Mouse (Mus musculus): Measurements from ENCODE around the gene Blcap. TPM values are rescaled to one million over a fixed set of nuclear protein-coding genes. Genes with fewer than 3 reads are reported as not detected.

Blcap gene
- 73.8 and 76.0 TPM in 2 replicates for polyA plus RNA-seq (2014; fragmentation: Nextera tagmentation; extraction: Ambion mirVana)

GRCm38 (mm10) chr2:157571224-157571832 lies at the start of gene Blcap:
TSS of gene Blcap (minus strand) at chr2:157571274.
- WGBS = 8% methylated on average over 6 of the region's 6 CpGs
- Histone ChIP-seq H3K4me2 (ENCODE audit: low read depth, severe bottlenecking) (no peak within 1 kb of the TSS), H3K36me3 (ENCODE audit: control insufficient read depth, insufficient read depth, low read length) (no peaks in the 10 kb centered on the region), H3K9ac (ENCODE audit: low read length) (no peak within 1 kb of the TSS), H3K4me3 (ENCODE audit: low read depth, low read length) (no peak within 1 kb of the TSS), H3K27me3 (ENCODE audit: control insufficient read depth, insufficient read depth, low read length) (no peaks in the 10 kb centered on the region), H3K27ac (replicated peaks; ENCODE audit: low read depth, low read length) (no peak within 1 kb of the TSS), H3K4me1 (ENCODE audit: control insufficient read depth, insufficient read depth, low read length) (peaks cover 6% of the 10 kb centered on the region), H3K9me3 (ENCODE audit: control insufficient read depth, low read length) (no peaks in the 10 kb centered on the region)
- DNase-seq (ENCODE audit: low spot score) (peak; percentile 80), ATAC-seq (ENCODE audit: insufficient number of reproducible peaks, low FRiP score, low TSS enrichment, low read depth) (no peak)

- no peaks in the 10 kb centered on the region for H3K4me1 ChIP-seq (ENCODE audit: control insufficient read depth, insufficient read depth, low read length)
- H3K4me3 ChIP-seq (ENCODE audit: low read depth, low read length) = no peak overlapping the region
- H3K27ac ChIP-seq (replicated peaks; ENCODE audit: low read depth, low read length) = no peak overlapping the region
- no peaks in the 10 kb centered on the region for H3K36me3 ChIP-seq (ENCODE audit: control insufficient read depth, insufficient read depth, low read length)
- H3K27me3 ChIP-seq (ENCODE audit: control insufficient read depth, insufficient read depth, low read length) = no peaks in the 10 kb centered on the region
- no peak overlapping the region for H3K4me2 ChIP-seq (ENCODE audit: low read depth, severe bottlenecking)
- H3K9me3 ChIP-seq (ENCODE audit: control insufficient read depth, low read length) = no peaks in the 10 kb centered on the region
- no peak for ATAC-seq (ENCODE audit: insufficient number of reproducible peaks, low FRiP score, low TSS enrichment, low read depth)
- H3K9ac ChIP-seq (ENCODE audit: low read length) = no peak overlapping the region
- no peak for DNase-seq (ENCODE audit: low spot score)
- 85% methylated on average over 4 of the region's 4 CpGs for WGBS
Observed at GRCm38 (mm10) chr2:157618393-157618792, 47.3 kb upstream of the Blcap start.

DNA sequence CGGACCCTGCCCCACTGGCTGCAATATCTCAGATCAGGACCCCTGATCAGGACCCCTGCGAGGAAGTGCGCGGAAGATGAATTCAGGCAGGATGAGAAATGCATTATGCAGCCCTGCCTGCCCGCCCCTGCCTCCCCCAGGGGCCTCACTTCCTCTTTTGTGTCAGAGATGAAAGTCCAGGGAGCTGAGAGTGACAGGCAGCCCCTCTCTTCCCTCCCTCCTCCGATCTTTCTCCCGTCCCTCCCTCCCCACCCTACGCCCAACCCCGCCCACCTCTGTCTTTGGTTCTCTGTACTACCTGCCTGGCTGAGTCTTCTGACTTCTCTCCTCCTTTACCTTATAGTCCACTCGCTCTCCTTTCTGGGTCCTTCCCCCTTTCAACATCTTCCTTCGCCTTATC lies 42.9 kb upstream of the Blcap start:
- no peak overlapping the region for H3K4me2 ChIP-seq (ENCODE audit: low read depth, severe bottlenecking)
- DNase-seq (ENCODE audit: low spot score) = no peak
- 0 out of 2 replicates have a peak overlapping the region, but pooled peaks have one; percentile 30 for H3K27ac ChIP-seq (replicated peaks; ENCODE audit: low read depth, low read length)

DNA sequence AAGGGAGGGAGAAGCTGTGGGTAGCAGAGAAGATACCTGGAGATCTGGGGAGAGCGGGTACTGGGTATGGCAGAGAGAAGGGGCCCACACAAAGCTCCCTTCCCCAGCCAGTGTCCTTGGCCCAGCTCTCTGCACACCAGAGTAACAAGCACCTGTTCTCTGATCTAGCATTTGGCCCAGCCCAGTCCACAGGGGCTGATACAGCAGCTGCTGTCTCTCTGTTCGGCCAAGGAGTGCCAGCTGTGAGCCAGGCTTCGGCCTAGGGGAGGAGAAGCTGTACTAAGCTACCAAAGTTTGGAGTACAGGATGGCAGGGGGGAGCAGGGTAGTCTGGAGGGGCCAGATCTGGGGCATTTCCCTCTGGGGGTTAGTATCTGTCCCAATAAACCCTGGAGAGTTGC lies 40.7 kb upstream of the Blcap start:
- no peak for DNase-seq (ENCODE audit: low spot score)
- H3K4me3 ChIP-seq (ENCODE audit: low read depth, low read length) = no peak overlapping the region
- no peak overlapping the region for H3K4me2 ChIP-seq (ENCODE audit: low read depth, severe bottlenecking)
- no peak for ATAC-seq (ENCODE audit: insufficient number of reproducible peaks, low FRiP score, low TSS enrichment, low read depth)
- H3K27me3 ChIP-seq (ENCODE audit: control insufficient read depth, insufficient read depth, low read length) = no peaks in the 10 kb centered on the region
- WGBS = 80% methylated on average over 3 of the region's 3 CpGs
- no peaks in the 10 kb centered on the region for H3K9me3 ChIP-seq (ENCODE audit: control insufficient read depth, low read length)
- H3K36me3 ChIP-seq (ENCODE audit: control insufficient read depth, insufficient read depth, low read length) = no peaks in the 10 kb centered on the region
- peaks cover 2% of the 10 kb centered on the region; the same call in 1 of the 2 replicates for H3K4me1 ChIP-seq (ENCODE audit: control insufficient read depth, insufficient read depth, low read length)
- H3K9ac ChIP-seq (ENCODE audit: low read length) = no peak overlapping the region
- no peak overlapping the region for H3K27ac ChIP-seq (replicated peaks; ENCODE audit: low read depth, low read length)

More for the DNA sequence above, 42.9 kb upstream of the Blcap start:
- ATAC-seq (ENCODE audit: insufficient number of reproducible peaks, low FRiP score, low TSS enrichment, low read depth) = no peak
- Histone ChIP-seq H3K9ac (ENCODE audit: low read length) (no peak overlapping the region), H3K36me3 (ENCODE audit: control insufficient read depth, insufficient read depth, low read length) (no peaks in the 10 kb centered on the region), H3K27me3 (ENCODE audit: control insufficient read depth, insufficient read depth, low read length) (no peaks in the 10 kb centered on the region), H3K4me3 (ENCODE audit: low read depth, low read length) (no peak overlapping the region), H3K4me1 (ENCODE audit: control insufficient read depth, insufficient read depth, low read length) (no peaks in the 10 kb centered on the region), H3K9me3 (ENCODE audit: control insufficient read depth, low read length) (no peaks in the 10 kb centered on the region)
- WGBS = 10% methylated on average over 10 of the region's 11 CpGs

DNA sequence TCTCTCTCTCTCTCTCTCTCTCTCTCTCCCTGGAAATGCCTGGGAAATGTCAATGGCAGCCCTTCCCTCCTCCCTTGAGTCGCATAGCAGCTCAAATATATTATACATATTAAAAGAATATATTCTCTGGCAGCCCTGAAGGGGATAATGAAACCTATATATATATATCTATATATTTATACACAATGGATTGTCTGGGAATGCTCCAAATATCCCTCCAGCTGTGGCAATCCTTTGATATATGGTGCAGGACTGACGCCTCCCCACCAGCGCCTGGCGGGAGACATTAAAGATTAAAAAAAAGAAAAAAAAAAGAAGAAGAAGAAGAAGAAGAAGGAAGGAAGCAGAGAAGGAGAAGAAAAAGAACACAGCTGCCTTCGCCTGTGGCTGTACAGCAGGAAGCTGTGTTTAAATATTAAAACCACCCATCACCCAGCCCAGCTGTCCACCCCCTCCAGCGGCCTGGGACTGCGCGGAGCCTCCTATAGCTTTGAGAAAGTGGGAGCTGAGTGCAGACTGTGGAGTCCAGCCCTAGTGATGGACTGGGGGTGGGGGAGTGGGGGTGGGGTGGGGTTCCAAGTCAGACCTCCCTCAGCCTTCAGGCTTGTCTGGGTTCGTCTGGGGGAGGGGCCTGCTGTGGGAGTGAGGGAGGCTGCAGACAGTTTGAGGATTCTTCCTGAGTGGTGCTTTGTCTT lies 36.6 kb upstream of the Blcap start:
- Histone ChIP-seq H3K4me3 (ENCODE audit: low read depth, low read length) (no peak overlapping the region), H3K4me1 (ENCODE audit: control insufficient read depth, insufficient read depth, low read length) (peaks cover 2% of the 10 kb centered on the region; the same call in 1 of the 2 replicates), H3K9ac (ENCODE audit: low read length) (no peak overlapping the region), H3K9me3 (ENCODE audit: control insufficient read depth, low read length) (no peaks in the 10 kb centered on the region), H3K36me3 (ENCODE audit: control insufficient read depth, insufficient read depth, low read length) (no peaks in the 10 kb centered on the region), H3K27ac (replicated peaks; ENCODE audit: low read depth, low read length) (no peak overlapping the region), H3K27me3 (ENCODE audit: control insufficient read depth, insufficient read depth, low read length) (no peaks in the 10 kb centered on the region), H3K4me2 (ENCODE audit: low read depth, severe bottlenecking) (no peak overlapping the region)
- WGBS = 64% methylated on average over 9 of the region's 9 CpGs
- no peak for DNase-seq (ENCODE audit: low spot score)
- ATAC-seq (ENCODE audit: insufficient number of reproducible peaks, low FRiP score, low TSS enrichment, low read depth) = no peak; the same call in 1 of the 2 replicates

DNA sequence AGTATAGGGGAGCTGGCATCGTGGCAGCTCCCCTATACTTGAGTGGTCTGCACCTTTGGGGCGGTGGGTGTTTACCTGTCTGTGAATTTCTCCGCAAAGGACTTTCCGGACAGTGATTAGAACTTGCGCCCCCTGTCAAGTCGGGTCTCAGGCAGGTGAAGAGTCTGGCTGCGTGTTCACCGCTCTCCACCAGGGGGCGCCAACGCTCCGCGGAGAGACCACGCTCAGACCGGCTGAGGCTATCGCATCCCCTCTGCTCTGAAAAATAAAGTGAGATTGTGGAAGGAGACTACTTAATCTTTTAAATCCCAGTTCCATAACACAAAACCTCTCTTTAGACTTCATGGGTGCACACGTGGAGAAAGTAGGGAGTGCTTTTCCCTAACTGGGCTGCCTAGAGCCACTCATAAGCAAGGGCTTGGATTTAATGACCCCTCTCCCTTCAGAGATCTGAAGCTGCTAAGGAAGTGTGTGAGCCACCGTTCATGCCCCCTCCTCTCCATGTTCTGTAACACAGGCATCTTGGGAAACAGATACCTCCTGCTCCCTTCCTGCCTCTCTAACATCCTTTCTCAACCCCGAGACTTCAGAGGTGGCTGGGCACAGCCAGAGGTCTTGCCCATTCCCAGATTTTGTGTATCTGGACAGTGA lies 34.1 kb upstream of the Blcap start:
- Histone ChIP-seq H3K4me1 (ENCODE audit: control insufficient read depth, insufficient read depth, low read length) (peaks cover 2% of the 10 kb centered on the region; the same call in 1 of the 2 replicates), H3K4me3 (ENCODE audit: low read depth, low read length) (no peak overlapping the region), H3K9ac (ENCODE audit: low read length) (no peak overlapping the region), H3K4me2 (ENCODE audit: low read depth, severe bottlenecking) (no peak overlapping the region), H3K27ac (replicated peaks; ENCODE audit: low read depth, low read length) (no peak overlapping the region), H3K36me3 (ENCODE audit: control insufficient read depth, insufficient read depth, low read length) (no peaks in the 10 kb centered on the region), H3K27me3 (ENCODE audit: control insufficient read depth, insufficient read depth, low read length) (no peaks in the 10 kb centered on the region), H3K9me3 (ENCODE audit: control insufficient read depth, low read length) (no peaks in the 10 kb centered on the region)
- WGBS = 5% methylated on average over 18 of the region's 18 CpGs
- no peak for ATAC-seq (ENCODE audit: insufficient number of reproducible peaks, low FRiP score, low TSS enrichment, low read depth)
- DNase-seq (ENCODE audit: low spot score) = peak; percentile 91

- Histone ChIP-seq H3K36me3 (ENCODE audit: control insufficient read depth, insufficient read depth, low read length) (no peaks in the 10 kb centered on the region), H3K9ac (ENCODE audit: low read length) (no peak overlapping the region), H3K27ac (replicated peaks; ENCODE audit: low read depth, low read length) (no peak overlapping the region), H3K4me1 (ENCODE audit: control insufficient read depth, insufficient read depth, low read length) (no peaks in the 10 kb centered on the region), H3K27me3 (ENCODE audit: control insufficient read depth, insufficient read depth, low read length) (no peaks in the 10 kb centered on the region), H3K4me3 (ENCODE audit: low read depth, low read length) (no peak overlapping the region), H3K9me3 (ENCODE audit: control insufficient read depth, low read length) (no peaks in the 10 kb centered on the region), H3K4me2 (ENCODE audit: low read depth, severe bottlenecking) (no peak overlapping the region)
- 80% methylated on average over 6 of the region's 6 CpGs for WGBS
- no peak for DNase-seq (ENCODE audit: low spot score)
- ATAC-seq (ENCODE audit: insufficient number of reproducible peaks, low FRiP score, low TSS enrichment, low read depth) = no peak
Observed at GRCm38 (mm10) chr2:157601435-157601839, 30.4 kb upstream of the Blcap start.

- Histone ChIP-seq H3K4me2 (ENCODE audit: low read depth, severe bottlenecking) (no peak overlapping the region), H3K9me3 (ENCODE audit: control insufficient read depth, low read length) (no peaks in the 10 kb centered on the region), H3K4me3 (ENCODE audit: low read depth, low read length) (no peak overlapping the region)
Observed at GRCm38 (mm10) chr2:157596876-157597566, 25.9 kb upstream of the Blcap start.

More at GRCm38 (mm10) chr2:157596876-157597566, 25.9 kb upstream of the Blcap start:
- DNase-seq (ENCODE audit: low spot score) = no peak
- Histone ChIP-seq H3K9ac (ENCODE audit: low read length) (no peak overlapping the region), H3K36me3 (ENCODE audit: control insufficient read depth, insufficient read depth, low read length) (no peaks in the 10 kb centered on the region), H3K4me1 (ENCODE audit: control insufficient read depth, insufficient read depth, low read length) (no peaks in the 10 kb centered on the region), H3K27ac (replicated peaks; ENCODE audit: low read depth, low read length) (no peak overlapping the region), H3K27me3 (ENCODE audit: control insufficient read depth, insufficient read depth, low read length) (no peaks in the 10 kb centered on the region)
- 66% methylated on average over 22 of the region's 22 CpGs for WGBS
- no peak for ATAC-seq (ENCODE audit: insufficient number of reproducible peaks, low FRiP score, low TSS enrichment, low read depth)
